Mouse (Mus musculus) liver, postnatal 0 days (tissue): ENCODE measurements around the gene Vmn2r10.

Experiments
- CTCF ChIP-seq: sonication (generic); IDR thresholded peaks from 2 replicates; pipeline ENCODE4 v1.5.1; 2016; ENCODE audit warnings: antibody characterized with exemption, low read depth
- EP300 ChIP-seq: IDR thresholded peaks from 2 replicates; pipeline ENCODE4 v1.6.1; 2016; ENCODE audit warnings: antibody characterized with exemption, low read depth, mild to moderate bottlenecking

GRCm38 (mm10) chr5:108988924-108989323 lies 17.4 kb downstream of the Vmn2r10 start:
- TF ChIP-seq EP300 (no peak), CTCF (no peak)
